Mouse (Mus musculus) neural tube, postnatal 0 days (tissue): ENCODE results near the gene 4922502D21Rik. TPM values are rescaled to one million over a fixed set of nuclear protein-coding genes. Genes with fewer than 3 reads are reported as not detected.

ENCODE experiments used
- polyA plus RNA-seq: library from polyadenylated mRNA; unstranded; fragments of >200 nt; fragmentation: Nextera tagmentation; extraction: Ambion mirVana; gene quantifications from 2 replicates; pipeline ENCODE4 v1.2.1, GENCODE M21; 2015

The 4922502D21Rik gene
- polyA plus RNA-seq: not detected in 2 replicates

DNA sequence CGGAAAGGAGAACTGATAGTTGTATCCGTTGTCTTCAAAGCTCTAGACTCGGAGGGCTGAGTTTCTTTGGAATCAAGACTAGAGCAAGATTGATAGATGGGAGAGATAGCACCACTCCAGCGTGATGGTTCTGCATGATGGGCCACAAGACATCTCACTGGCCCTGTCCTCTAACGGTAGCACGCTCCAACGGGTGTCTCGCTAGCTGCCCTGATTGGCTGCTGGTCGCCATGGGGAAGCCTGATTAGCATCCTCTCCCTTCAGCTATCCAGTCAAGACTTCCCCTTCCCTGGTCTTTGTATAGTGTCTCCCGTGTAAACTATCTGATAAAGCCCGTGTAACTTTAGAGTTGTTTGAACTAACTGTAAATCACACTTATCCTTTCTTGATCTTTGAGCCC, at the start of gene 4922502D21Rik:
Gene 4922502D21Rik (minus strand): TSS at position 187 of the 400 bp plus-strand sequence.

DNA sequence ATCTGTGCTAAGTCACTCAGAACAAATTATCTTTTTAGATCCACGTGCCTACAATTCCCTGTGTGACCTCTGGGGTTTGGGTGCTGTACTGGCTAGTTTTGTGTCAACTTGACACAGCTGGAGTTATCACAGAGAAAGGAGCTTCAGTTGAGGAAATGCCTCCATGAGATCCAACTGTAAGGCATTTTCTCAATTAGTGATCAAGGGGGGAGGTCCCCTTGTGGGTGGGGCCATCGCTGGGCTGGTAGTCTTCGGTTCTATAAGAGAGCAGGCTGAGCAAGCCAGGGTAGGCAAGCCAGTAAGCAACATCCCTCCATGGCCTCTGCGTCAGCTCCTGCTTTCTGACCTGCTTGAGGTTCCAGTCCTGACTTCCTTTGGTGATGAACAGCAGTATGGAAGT, 10.8 kb upstream of the 4922502D21Rik start, which contains the start of gene Clec12a:
Gene Clec12a (plus strand): TSS at position 301 of the 400 bp plus-strand sequence.

DNA sequence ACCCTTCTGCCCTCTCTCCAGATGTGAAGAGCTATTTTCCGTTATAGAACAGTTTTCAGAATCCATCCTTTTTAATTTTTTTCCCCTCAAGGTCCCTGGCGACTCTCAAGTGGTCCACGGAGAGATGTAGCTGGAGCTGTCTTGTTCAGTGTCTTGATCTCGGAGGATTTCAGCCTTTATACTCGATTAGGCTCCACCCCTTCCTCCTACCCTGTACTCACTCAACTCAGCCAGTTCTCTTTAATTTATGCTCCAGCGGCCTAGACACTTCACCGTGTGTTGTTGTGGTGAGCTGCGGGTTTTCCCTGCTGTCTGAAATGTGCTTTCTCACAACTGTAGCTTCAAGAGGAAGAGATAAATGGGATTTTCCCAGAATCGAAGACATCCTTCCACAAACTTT, 56.4 kb downstream of the 4922502D21Rik start, which contains the start of gene Cd69:
Gene Cd69 (minus strand): TSS at position 217 of the 400 bp plus-strand sequence.

Other genes starting within 250 kb of the 4922502D21Rik start
- not detected in 2 replicates for gene Clec2e, start 230.9 kb downstream of the 4922502D21Rik start, polyA plus RNA-seq
- 0.25 TPM in 2 replicates for gene Clec2d, start 151.2 kb downstream of the 4922502D21Rik start, polyA plus RNA-seq
- gene Cd69, start 56.4 kb downstream of the 4922502D21Rik start, polyA plus RNA-seq: not detected in 2 replicates
- gene Clec12a, start 10.9 kb upstream of the 4922502D21Rik start, polyA plus RNA-seq: 0.41 and 0.48 TPM in 2 replicates
- gene Clec12b, start 54.1 kb upstream of the 4922502D21Rik start, polyA plus RNA-seq: 0.17 and 0.22 TPM in 2 replicates
- 0.74 and 0.83 TPM in 2 replicates for gene Clec1b, start 65.5 kb upstream of the 4922502D21Rik start, polyA plus RNA-seq
- gene Clec9a, start 77.1 kb upstream of the 4922502D21Rik start, polyA plus RNA-seq: 0.09 and 0.22 TPM in 2 replicates
- gene Clec1a, start 120.2 kb upstream of the 4922502D21Rik start, polyA plus RNA-seq: 3.1 and 3.5 TPM in 2 replicates
- not detected in 2 replicates for gene Olr1, start 175.4 kb upstream of the 4922502D21Rik start, polyA plus RNA-seq
- gene Tmem52b, start 180.8 kb upstream of the 4922502D21Rik start, polyA plus RNA-seq: not detected in 2 replicates
- gene Gabarapl1, start 201.4 kb upstream of the 4922502D21Rik start, polyA plus RNA-seq: 266 and 268 TPM in 2 replicates
- gene Klre1, start 246.1 kb upstream of the 4922502D21Rik start, polyA plus RNA-seq: not detected in 2 replicates